Mouse (Mus musculus): ENCODE data around the gene Vmn1r211.
"Not testable (repeated sequence)": the region's sequence is repeated elsewhere in the genome, so short reads cannot be mapped to it uniquely, and the experiment has no call there.

The Vmn1r211 gene

GRCm38 (mm10) chr13:22857461-22857860 lies at the start of gene Vmn1r211:
Gene Vmn1r211 (minus strand): TSS chr13:22857561.
- no peak for DNase-seq (ENCODE audit: low spot score)

GRCm38 (mm10) chr13:22884105-22884504 lies 26.7 kb upstream of the Vmn1r211 start, which contains the start of gene Vmn1r212:
Gene Vmn1r212 (minus strand): TSS chr13:22884205.
- DNase-seq (ENCODE audit: low spot score), result no peak

- DNase-seq (ENCODE audit: low spot score), result no peak
Observed at GRCm38 (mm10) chr13:22879257-22879656, 21.9 kb upstream of the Vmn1r211 start.

- DNase-seq (ENCODE audit: low spot score), result no peak
Observed at GRCm38 (mm10) chr13:22854760-22855159, 2.6 kb downstream of the Vmn1r211 start.

GRCm38 (mm10) chr13:22846798-22847197 lies 10.6 kb downstream of the Vmn1r211 start:
- no peak for DNase-seq (ENCODE audit: low spot score)

GRCm38 (mm10) chr13:22844304-22844703 lies 13.1 kb downstream of the Vmn1r211 start:
- not testable (repeated sequence) for DNase-seq (ENCODE audit: low spot score)

- DNase-seq (ENCODE audit: low spot score), result no peak
Observed at GRCm38 (mm10) chr13:22831248-22831647, 26.1 kb downstream of the Vmn1r211 start, which contains the start of gene Vmn1r210. Gene Vmn1r210 (minus strand): TSS chr13:22831348.

GRCm38 (mm10) chr13:22829395-22829794 lies 28.0 kb downstream of the Vmn1r211 start:
- DNase-seq (ENCODE audit: low spot score), result not testable (repeated sequence)

GRCm38 (mm10) chr13:22821601-22822000 lies 35.8 kb downstream of the Vmn1r211 start:
- not testable (repeated sequence) for DNase-seq (ENCODE audit: low spot score)

GRCm38 (mm10) chr13:22809582-22809981 lies 47.8 kb downstream of the Vmn1r211 start, which contains the start of gene Vmn1r209:
Gene Vmn1r209 (minus strand): TSS chr13:22809682.
- DNase-seq (ENCODE audit: low spot score), result not testable (repeated sequence)

All from urinary bladder, postnatal 14 days (tissue).